Mouse (Mus musculus) CH12.LX (cell line): ENCODE data around the gene Fmn2. TPM values are rescaled to one million over a fixed set of nuclear protein-coding genes. Genes with fewer than 3 reads are reported as not detected.

ENCODE experiments used
- DNase-seq: peaks from one replicate; pipeline ENCODE4 v3.0.0-alpha.2; 2013; ENCODE audit errors: extremely low read depth
- H3K27ac ChIP-seq: 2 replicates; pipeline ENCODE4 v1.5.1; 2012; ENCODE audit warnings: low read depth, mild to moderate bottlenecking, control low read depth, moderate library complexity; ENCODE audit not compliant: insufficient read depth
- H3K27me3 ChIP-seq: replicated peaks from 2 replicates; pipeline ENCODE3; 2012; ENCODE audit warnings: inconsistent platforms
- H3K36me3 ChIP-seq, 2 experiments: replicated peaks in 1 of 2; 2 replicates each; pipeline versions ENCODE3 to v1.6.1; 2012; ENCODE audit warnings: inconsistent platforms in 1 of 2, low read length in 1 of 2, mild to moderate bottlenecking in 1 of 2, mixed read lengths in 1 of 2, moderate library complexity in 1 of 2; ENCODE audit not compliant: control insufficient read depth in 1 of 2, insufficient read depth in 1 of 2
- H3K4me1 ChIP-seq, 2 experiments: 2 replicates each; pipeline ENCODE4 v1.6.1; 2012; ENCODE audit warnings: inconsistent platforms in 1 of 2, moderate library complexity in 1 of 2; ENCODE audit not compliant: insufficient read depth in 2 of 2, control insufficient read depth in 1 of 2
- H3K4me2 ChIP-seq: 2 replicates; pipeline ENCODE4 v1.6.1; 2012; ENCODE audit warnings: low read depth, mild to moderate bottlenecking, control low read depth; ENCODE audit not compliant: poor library complexity, insufficient read depth, severe bottlenecking
- H3K4me3 ChIP-seq, 3 experiments: fragments of 150-350 bp in 1 of 3; sonication (generic) in 1 of 3; replicated peaks in 1 of 3; 2 replicates each; pipeline versions ENCODE3 to v1.5.1; 2011 to 2012; ENCODE audit warnings: low read depth in 2 of 3, low read length in 2 of 3, mild to moderate bottlenecking in 2 of 3, moderate library complexity in 2 of 3, control low read depth in 1 of 3, improper control_type of control experiment in 1 of 3, inconsistent platforms in 1 of 3, mixed read lengths in 1 of 3; ENCODE audit not compliant: poor library complexity in 1 of 3
- H3K79me2 ChIP-seq: replicated peaks from 2 replicates; pipeline ENCODE4 v1.6.1; 2012; ENCODE audit warnings: mild to moderate bottlenecking, moderate library complexity; ENCODE audit not compliant: control insufficient read depth, poor library complexity, insufficient read depth, severe bottlenecking; ENCODE audit errors: extremely low read depth
- H3K9ac ChIP-seq: 2 replicates; pipeline ENCODE4 v1.6.1; 2012; ENCODE audit warnings: low read depth, mild to moderate bottlenecking, control low read depth, moderate library complexity; ENCODE audit not compliant: insufficient read depth
- H3K9me3 ChIP-seq: replicated peaks from 2 replicates; pipeline ENCODE3; 2012; ENCODE audit warnings: low read length, inconsistent platforms, mixed read lengths
- BHLHE40 ChIP-seq: IDR thresholded peaks from 2 replicates; pipeline ENCODE4 v1.6.1; 2011; ENCODE audit warnings: mild to moderate bottlenecking, low read depth, low read length, improper control_type of control experiment
- CHD2 ChIP-seq: IDR thresholded peaks from 2 replicates; pipeline ENCODE4 v1.6.1; 2011; ENCODE audit warnings: low read length, improper control_type of control experiment
- CTCF ChIP-seq, 2 experiments: IDR thresholded peaks in 1 of 2; conservative IDR thresholded peaks in 1 of 2; 2 replicates each; pipeline ENCODE4 v1.5.1; 2011 to 2012; ENCODE audit warnings: low read depth in 2 of 2, low read length in 2 of 2, improper control_type of control experiment in 1 of 2, inconsistent platforms in 1 of 2, mild to moderate bottlenecking in 1 of 2, moderate library complexity in 1 of 2
- E2F4 ChIP-seq: IDR thresholded peaks from 2 replicates; pipeline ENCODE4 v1.6.1; 2011; ENCODE audit warnings: low read depth, low read length, improper control_type of control experiment; ENCODE audit not compliant: insufficient replicate concordance
- ETS1 ChIP-seq: conservative IDR thresholded peaks from 2 replicates; pipeline ENCODE4 v1.6.1; 2012; ENCODE audit warnings: low read depth, mild to moderate bottlenecking, inconsistent platforms, low read length, improper control_type of control experiment, moderate library complexity
- IRF4 ChIP-seq: IDR thresholded peaks from 2 replicates; pipeline ENCODE4 v1.6.1; 2014; ENCODE audit warnings: low read depth, mild to moderate bottlenecking, inconsistent platforms, low read length, improper control_type of control experiment
- JUN ChIP-seq: IDR thresholded peaks from 2 replicates; pipeline ENCODE4 v1.6.1; 2011; ENCODE audit warnings: low read depth, mild to moderate bottlenecking, low read length, improper control_type of control experiment, moderate library complexity; ENCODE audit not compliant: insufficient read depth
- JUND ChIP-seq: conservative IDR thresholded peaks from 2 replicates; pipeline ENCODE4 v1.6.1; 2011; ENCODE audit warnings: low read depth, low read length, improper control_type of control experiment
- MAX ChIP-seq: IDR thresholded peaks from 2 replicates; pipeline ENCODE4 v1.6.1; 2011; ENCODE audit warnings: low read length, improper control_type of control experiment
- MEF2A ChIP-seq: IDR thresholded peaks from 2 replicates; pipeline ENCODE4 v1.6.1; 2014; ENCODE audit warnings: low read depth, mild to moderate bottlenecking, inconsistent platforms, low read length, improper control_type of control experiment, borderline replicate concordance
- MXI1 ChIP-seq: IDR thresholded peaks from 2 replicates; pipeline ENCODE4 v1.6.1; 2011; ENCODE audit warnings: mild to moderate bottlenecking, low read depth, low read length, improper control_type of control experiment
- MYC ChIP-seq: IDR thresholded peaks from 2 replicates; pipeline ENCODE4 v1.6.1; 2011; ENCODE audit warnings: low read depth, mild to moderate bottlenecking, improper control_type of control experiment, low read length
- NELFE ChIP-seq: IDR thresholded peaks from 2 replicates; pipeline ENCODE4 v1.6.1; 2011; ENCODE audit warnings: low read depth, low read length, improper control_type of control experiment
- PAX5 ChIP-seq: IDR thresholded peaks from 2 replicates; pipeline ENCODE4 v1.6.1; 2012; ENCODE audit warnings: low read length, inconsistent platforms, mixed read lengths
- POLR2AphosphoS2 ChIP-seq: IDR thresholded peaks from 2 replicates; pipeline ENCODE4 v1.6.1; 2011; ENCODE audit warnings: low read depth, low read length, improper control_type of control experiment
- RAD21 ChIP-seq: IDR thresholded peaks from 2 replicates; pipeline ENCODE4 v1.6.1; 2011; ENCODE audit warnings: low read depth, mild to moderate bottlenecking, low read length, improper control_type of control experiment, moderate library complexity
- RCOR1 ChIP-seq: conservative IDR thresholded peaks from 2 replicates; pipeline ENCODE4 v1.6.1; 2012; ENCODE audit warnings: low read depth, mild to moderate bottlenecking, inconsistent platforms, low read length, improper control_type of control experiment
- SIN3A ChIP-seq: IDR thresholded peaks from 2 replicates; pipeline ENCODE4 v1.6.1; 2012; ENCODE audit warnings: low read length, improper control_type of control experiment, inconsistent platforms
- SMC3 ChIP-seq: IDR thresholded peaks from 2 replicates; pipeline ENCODE4 v1.6.1; 2011; ENCODE audit warnings: low read depth, low read length, improper control_type of control experiment
- TBP ChIP-seq: conservative IDR thresholded peaks from 2 replicates; pipeline ENCODE4 v1.6.1; 2011; ENCODE audit warnings: low read depth, low read length, improper control_type of control experiment
- UBTF ChIP-seq: IDR thresholded peaks from 2 replicates; pipeline ENCODE4 v1.6.1; 2012; ENCODE audit warnings: low read depth, mild to moderate bottlenecking, inconsistent platforms, low read length, improper control_type of control experiment, moderate library complexity
- USF1 ChIP-seq: IDR thresholded peaks from 2 replicates; pipeline ENCODE4 v1.6.1; 2014; ENCODE audit warnings: low read depth, mild to moderate bottlenecking, inconsistent platforms, low read length, improper control_type of control experiment
- ZMIZ1 ChIP-seq: IDR thresholded peaks from 2 replicates; pipeline ENCODE4 v1.6.1; 2012; ENCODE audit warnings: low read depth, mild to moderate bottlenecking, inconsistent platforms, low read length, improper control_type of control experiment
- ZNF384 ChIP-seq: IDR thresholded peaks from 2 replicates; pipeline ENCODE4 v1.6.1; 2012; ENCODE audit warnings: low read depth, low read length, improper control_type of control experiment, inconsistent platforms
- dilution Hi-C: fragments of 300-500 bp; cut with MboI; formaldehyde crosslinking; loops from 2 replicates; pipeline ENCODE4 v1.14.3; 2020; ENCODE audit warnings: low sequenced_read_pairs; ENCODE audit not compliant: extremely low pct_unique_long_range_greater_than_20kb, extremely low pct_ligation_motif_present
- in situ Hi-C: fragments of 300-500 bp; cut with MboI; formaldehyde crosslinking; loops from 3 replicates; pipeline ENCODE4 v1.14.3; 2019; ENCODE audit warnings: low sequenced_read_pairs, low pct_ligation_motif_present, low pct_unique_long_range_greater_than_20kb, mixed read lengths
- polyA plus RNA-seq: library from polyadenylated mRNA; unstranded; fragments of >175 nt; gene quantifications from 2 replicates; pipeline ENCODE4 v1.2.1, GENCODE M21; 2012; ENCODE audit warnings: low read depth; ENCODE audit not compliant: insufficient read length
- total RNA-seq, 2 experiments: library from RNA; depleted of rRNA; stranded (reverse); fragments of 300-350 nt in 1 of 2; fragments of >200 nt in 1 of 2; gene quantifications; 2 replicates each; pipeline ENCODE4 v1.2.3; 2012 to 2014

The Fmn2 gene
- total and polyA plus RNA-seq, 3 experiments, result 0.25 to 1.6 (median 0.51) TPM

DNA sequence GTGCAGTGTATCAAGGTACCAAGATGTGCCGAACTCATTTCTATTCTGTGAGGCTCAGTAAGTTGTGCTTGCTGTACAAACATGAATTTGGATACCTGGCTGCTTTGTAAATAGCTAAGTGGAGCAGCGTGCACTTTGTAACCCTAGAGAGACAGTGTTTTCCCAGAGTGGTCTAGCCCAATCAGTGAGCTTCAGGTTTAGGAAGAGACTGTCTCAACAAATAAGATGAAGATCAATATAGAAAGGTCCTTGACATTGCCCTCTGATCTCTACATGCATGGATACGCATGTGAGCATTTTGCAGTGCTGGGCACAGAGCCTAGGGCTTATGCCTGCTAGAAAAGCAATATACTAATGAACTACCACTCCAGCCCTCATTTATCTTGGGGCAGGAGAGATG lies 67.0 kb downstream of the Fmn2 start:
- in situ Hi-C loops, result loop anchor here (25.0 kb wide), 1 partner anchor 106 kb away; no protein-coding TSS in a partner anchor
- TF ChIP-seq SIN3A (no peak), NELFE (no peak), PAX5 (no peak), ZMIZ1 (no peak)

DNA sequence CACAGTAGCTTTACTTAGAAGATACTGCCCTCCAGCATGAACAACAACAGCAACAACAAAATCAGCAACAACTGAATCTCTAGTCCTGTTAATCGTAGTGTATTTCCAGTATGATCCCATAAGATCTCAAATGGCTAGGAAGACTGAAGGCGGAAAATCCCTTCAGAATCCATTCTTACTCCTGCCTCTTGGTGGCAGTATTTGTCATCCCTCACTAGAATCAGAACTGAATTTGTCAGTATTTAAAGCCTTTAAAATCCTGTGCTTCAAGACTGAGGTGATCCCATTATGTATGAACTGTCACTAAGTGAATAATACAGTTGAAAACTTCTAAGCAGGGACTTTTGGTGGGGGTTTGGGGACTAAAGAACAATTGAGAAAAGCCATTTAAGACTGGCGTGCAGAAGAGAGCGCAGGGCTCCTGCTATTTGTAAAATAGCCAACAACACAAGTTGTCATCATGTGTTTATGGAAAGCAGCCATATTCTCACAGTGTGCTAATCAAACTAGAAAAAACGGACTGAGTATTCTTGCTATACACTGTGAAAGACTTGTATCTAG lies 90.9 kb downstream of the Fmn2 start:
- no peaks in the 10 kb centered on the region for H3K4me1 ChIP-seq
- H3K9me3 ChIP-seq, result no peaks in the 10 kb centered on the region
- dilution Hi-C loops (no loop called here), in situ Hi-C loops (no loop called here)
- H3K27ac ChIP-seq, result no peak overlapping the region
- no peaks in the 10 kb centered on the region for H3K27me3 ChIP-seq
- no peaks in the 10 kb centered on the region for H3K79me2 ChIP-seq
- DNase-seq, result no peak
- H3K9ac ChIP-seq, result no peak overlapping the region
- H3K36me3 ChIP-seq, result no peaks in the 10 kb centered on the region
- TF ChIP-seq RAD21, result peak; percentile 28
- TF ChIP-seq ZNF384, result no peak
- TF ChIP-seq JUND, result no peak
- no peak for TF ChIP-seq SIN3A
- no peak for TF ChIP-seq UBTF
- no peak for TF ChIP-seq JUN
- no peak for TF ChIP-seq MYC
- TF ChIP-seq CTCF (conservative IDR thresholded peaks at IDR 0.05 in 1 of 2, IDR thresholded peaks at IDR 0.05 in 1 of 2; ENCODE audit: low read depth in 2 of 2, low read length in 2 of 2), result peak; percentile 10 to 51; a peak in 2 of 4 replicates
- no peak for TF ChIP-seq USF1
- TF ChIP-seq CHD2, result no peak
- 0 out of 2 replicates have a peak, but pooled peaks have one; percentile 7 for TF ChIP-seq SMC3
- no peak for TF ChIP-seq PAX5
- no peak for TF ChIP-seq NELFE
- no peak for TF ChIP-seq TBP
- TF ChIP-seq MEF2A, result no peak
- no peak for TF ChIP-seq MXI1
- no peak for TF ChIP-seq IRF4
- no peak for TF ChIP-seq BHLHE40
- TF ChIP-seq E2F4, result no peak
- no peak for TF ChIP-seq ETS1
- no peak for TF ChIP-seq MAX
- no peak for TF ChIP-seq POLR2AphosphoS2
- TF ChIP-seq RCOR1, result no peak
- H3K4me3 ChIP-seq, result no peak overlapping the region
- no peak overlapping the region for H3K4me2 ChIP-seq

More for the DNA sequence above, 67.0 kb downstream of the Fmn2 start:
- Histone ChIP-seq H3K9me3 (no peaks in the 10 kb centered on the region), H3K4me3 (no peak overlapping the region), H3K36me3 (no peaks in the 10 kb centered on the region), H3K4me1 (no peaks in the 10 kb centered on the region), H3K27ac (no peak overlapping the region), H3K4me2 (no peak overlapping the region), H3K79me2 (no peaks in the 10 kb centered on the region), H3K9ac (no peak overlapping the region), H3K27me3 (no peaks in the 10 kb centered on the region)
- dilution Hi-C loops, result no loop called here
- DNase-seq, result no peak
